Mouse (Mus musculus): ENCODE results near the gene Cwf19l1. TPM values are rescaled to one million over a fixed set of nuclear protein-coding genes. Genes with fewer than 3 reads are reported as not detected.

Cwf19l1 gene
- polyA plus RNA-seq, 1 experiment: 8.5 TPM

DNA sequence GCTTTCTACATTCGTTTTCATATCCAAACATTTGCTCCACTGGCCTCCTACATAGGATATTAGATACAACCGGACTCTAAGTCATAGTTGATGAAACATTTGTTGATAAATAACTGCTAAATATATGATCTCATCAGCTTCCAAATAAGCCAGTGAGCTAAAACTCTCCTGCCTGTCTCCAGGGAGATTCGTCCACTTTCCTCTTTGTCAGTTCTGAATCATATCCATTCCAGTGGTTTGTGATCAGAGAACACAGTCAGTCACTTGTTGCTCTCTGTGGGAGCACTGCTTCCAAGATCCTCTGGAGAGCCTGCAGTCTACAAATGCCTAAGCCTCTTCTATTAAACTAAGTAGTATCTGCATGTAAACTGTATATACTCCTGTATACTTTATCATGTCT is 75.5 kb downstream of the Cwf19l1 start:
- DNase-seq (ENCODE audit: low read depth): no peak

Other genes starting within 250 kb of the Cwf19l1 start
- 31.1 and 31.6 TPM in 2 replicates for gene Dnmbp, start 195.7 kb downstream of the Cwf19l1 start, polyA plus RNA-seq (2012; rRNA removed)
- 18.6 and 29.0 TPM in 2 replicates for gene Cpn1, start 149.3 kb downstream of the Cwf19l1 start, polyA plus RNA-seq (2012; rRNA removed)
- gene Cyp2c23, start 106.7 kb downstream of the Cwf19l1 start, polyA plus RNA-seq (2012; rRNA removed): 0.25 and 0.31 TPM in 2 replicates
- gene Erlin1, start 66.1 kb downstream of the Cwf19l1 start, polyA plus RNA-seq (2012; rRNA removed): 9.5 and 9.9 TPM in 2 replicates
- gene Chuk, start 28.4 kb downstream of the Cwf19l1 start, polyA plus RNA-seq (2012; rRNA removed): 19.4 and 20.0 TPM in 2 replicates
- 21.3 and 22.1 TPM in 2 replicates for gene Bloc1s2, start 10.6 kb upstream of the Cwf19l1 start, polyA plus RNA-seq (2012; rRNA removed)
- 0.84 and 1.1 TPM in 2 replicates for gene Pkd2l1, start 56.6 kb upstream of the Cwf19l1 start, polyA plus RNA-seq (2012; rRNA removed)
- gene Scd3, start 67.4 kb upstream of the Cwf19l1 start, polyA plus RNA-seq (2012; rRNA removed): 6.0 and 11.4 TPM in 2 replicates
- gene Scd2, start 157.8 kb upstream of the Cwf19l1 start, polyA plus RNA-seq (2012; rRNA removed): 426 and 494 TPM in 2 replicates
- gene Scd4, start 197.2 kb upstream of the Cwf19l1 start, polyA plus RNA-seq (2012; rRNA removed): 0.52 and 0.73 TPM in 2 replicates

Measured in gonadal fat pad, adult 2 months (tissue).